Comparison of ENCODE assay signal across 9 mouse cellular contexts in genomic region chr11:32435410-32436060, GRCm38 (mm10). TPM values are rescaled to one million over a fixed set of nuclear protein-coding genes. Genes with fewer than 3 reads are reported as not detected.
A peak's percentile ranks its signal among the peaks of the same experiment; 100 is the strongest.
DNase-seq lines count a peak whose midpoint lies in the region; ATAC-seq and TF ChIP-seq lines count a peak whose summit lies in the region.
"Had no signal": no experiment of that assay in that cellular context is flagged by ENCODE, and none has a peak within 500 bp of the region (broad histone marks: within the 10 kb centered on the region; RNA-seq: fewer than 3 reads in every experiment).

No protein-coding gene starts in this region.

- TF ChIP-seq EP300 in heart, adult 2 months (IDR thresholded peaks at IDR 0.05; ENCODE audit: insufficient read depth, low read depth, low read length) = no peak

- H3K9me3 ChIP-seq in neural tube, embryonic 11.5 days (ENCODE audit: control insufficient read depth, low read length) = no peaks in the 10 kb centered on the region
- H3K9me3 ChIP-seq in kidney, embryonic 16.5 days (ENCODE audit: low read length) = 0 out of 2 replicates have a peak, but pooled peaks cover 3% of the 10 kb centered on the region
- H3K9me3 ChIP-seq: liver, embryonic 13.5 days had no signal

- no peaks in the 10 kb centered on the region for H3K4me1 ChIP-seq in neural tube, embryonic 11.5 days (ENCODE audit: control insufficient read depth, insufficient read depth, low read length)
- H3K4me1 ChIP-seq in heart, adult 2 months (ENCODE audit: control insufficient read depth, insufficient read depth, low read length) = peaks cover 2% of the 10 kb centered on the region
- H3K4me1 ChIP-seq in kidney, embryonic 16.5 days (ENCODE audit: insufficient read depth, low read length) = peaks cover 13% of the 10 kb centered on the region
- H3K4me1 ChIP-seq: liver, embryonic 13.5 days had no signal

- no peak overlapping the region for H3K4me3 ChIP-seq in neural tube, embryonic 11.5 days (ENCODE audit: low read depth, low read length)
- H3K4me3 ChIP-seq in heart, adult 2 months = no peak overlapping the region
- no peak overlapping the region for H3K4me3 ChIP-seq in kidney, embryonic 16.5 days (ENCODE audit: low read length)
- H3K4me3 ChIP-seq in myocyte = no peak overlapping the region
- H3K4me3 ChIP-seq: liver, embryonic 13.5 days had no signal

- WGBS in neural tube, embryonic 11.5 days = 59% methylated on average over 6 of the region's 6 CpGs
- 60% methylated on average over 6 of the region's 6 CpGs for WGBS in heart, adult 2 months
- WGBS in kidney, embryonic 16.5 days = 50% methylated on average over 6 of the region's 6 CpGs

- peak; percentile 48 for DNase-seq in neural tube, embryonic 11.5 days (ENCODE audit: low spot score)
- no peak for DNase-seq in neural tube, embryonic 10.5 days (ENCODE audit: extremely low spot score, low spot score)
- peak; percentile 64 to 81 for DNase-seq in heart, adult 2 months
- no peak for DNase-seq in thymus, postnatal 36 days
- no peak for DNase-seq in left cerebral cortex, adult 8-10 months (ENCODE audit: low spot score in 2 of 2)
- DNase-seq: liver, embryonic 13.5 days had no signal

- H3K36me3 ChIP-seq in neural tube, embryonic 11.5 days (ENCODE audit: control insufficient read depth, insufficient read depth, low read length) = no peaks in the 10 kb centered on the region
- H3K36me3 ChIP-seq in heart, adult 2 months (ENCODE audit: control insufficient read depth, insufficient read depth, low read length) = no peaks in the 10 kb centered on the region
- no peaks in the 10 kb centered on the region for H3K36me3 ChIP-seq in kidney, embryonic 16.5 days (ENCODE audit: insufficient read depth, low read length)
- no peaks in the 10 kb centered on the region for H3K36me3 ChIP-seq in myocyte (ENCODE audit: control insufficient read depth, insufficient read depth)
- H3K36me3 ChIP-seq: liver, embryonic 13.5 days had no signal

- no peaks in the 10 kb centered on the region for H3K27me3 ChIP-seq in neural tube, embryonic 11.5 days (ENCODE audit: control insufficient read depth, insufficient read depth, low read length)
- H3K27me3 ChIP-seq in heart, adult 2 months (ENCODE audit: control insufficient read depth, insufficient read depth, low read length) = no peaks in the 10 kb centered on the region
- no peaks in the 10 kb centered on the region for H3K27me3 ChIP-seq in kidney, embryonic 16.5 days (ENCODE audit: insufficient read depth, low read length)
- no peaks in the 10 kb centered on the region for H3K27me3 ChIP-seq in myocyte (ENCODE audit: control insufficient read depth, insufficient read depth, insufficient read length)
- H3K27me3 ChIP-seq: liver, embryonic 13.5 days had no signal

- no peak overlapping the region for H3ac ChIP-seq in myocyte (ENCODE audit: control insufficient read depth, insufficient read length)

- H3K9ac ChIP-seq in neural tube, embryonic 11.5 days (ENCODE audit: low read length) = no peak overlapping the region
- no peak overlapping the region for H3K9ac ChIP-seq in heart, adult 2 months (ENCODE audit: low read depth, low read length)
- H3K9ac ChIP-seq in kidney, embryonic 16.5 days (replicated peaks; ENCODE audit: low read length) = no peak overlapping the region
- H3K9ac ChIP-seq: liver, embryonic 13.5 days had no signal

- ATAC-seq in neural tube, embryonic 11.5 days (ENCODE audit: insufficient read depth, low FRiP score, low TSS enrichment) = no peak
- ATAC-seq in kidney, embryonic 16.5 days (ENCODE audit: low FRiP score, low TSS enrichment) = peak; percentile 95
- no peak for ATAC-seq in frontal cortex, adult (ENCODE audit: low TSS enrichment)

- no peak overlapping the region for H3K4me2 ChIP-seq in neural tube, embryonic 11.5 days (ENCODE audit: low read depth)
- no peak overlapping the region for H3K4me2 ChIP-seq in kidney, embryonic 16.5 days (replicated peaks; ENCODE audit: low read depth, low read length)
- peak overlapping the region; percentile 28 for H3K4me2 ChIP-seq in myocyte (ENCODE audit: low read depth)
- H3K4me2 ChIP-seq: liver, embryonic 13.5 days had no signal

- intact Hi-C loops in heart, adult 2 months (cut with DNase I) = no loop called here

- H3K79me2 ChIP-seq in heart, adult 2 months (replicated peaks; ENCODE audit: control insufficient read depth, insufficient read depth, low read length) = no peaks in the 10 kb centered on the region
- H3K79me2 ChIP-seq in myocyte (ENCODE audit: control insufficient read depth, insufficient read depth) = no peaks in the 10 kb centered on the region

- no peak overlapping the region for H3K27ac ChIP-seq in neural tube, embryonic 11.5 days (ENCODE audit: low read depth, low read length)
- H3K27ac ChIP-seq in heart, adult 2 months = no peak overlapping the region
- H3K27ac ChIP-seq in kidney, embryonic 16.5 days (ENCODE audit: low read length) = peak overlapping the region; percentile 78
- H3K27ac ChIP-seq: liver, embryonic 13.5 days had no signal

- TF ChIP-seq CTCF in heart, adult 2 months (IDR thresholded peaks at IDR 0.05) = no peak

- TF ChIP-seq POLR2A in heart, adult 2 months (IDR thresholded peaks at IDR 0.05; ENCODE audit: insufficient read depth, low read depth, low read length) = no peak
- no peak for TF ChIP-seq POLR2A in myocyte (IDR thresholded peaks at IDR 0.05; ENCODE audit: insufficient read length, low read depth)

TF ChIP-seq in myocyte, 11 proteins besides CTCF, POLR2A, EP300 and RAD21:
- TF ChIP-seq MYOG (IDR thresholded peaks at IDR 0.05; ENCODE audit: control insufficient read depth in 1 of 3, insufficient read depth in 1 of 3, insufficient read length in 2 of 3, low read depth in 2 of 3) (no peak), REST (IDR thresholded peaks at IDR 0.05; ENCODE audit: insufficient read depth, insufficient read length) (no peak), CEBPB (IDR thresholded peaks at IDR 0.05; ENCODE audit: insufficient read depth, poor library complexity, severe bottlenecking) (no peak), TCF12 (IDR thresholded peaks at IDR 0.05; ENCODE audit: insufficient read depth, poor library complexity, severe bottlenecking) (no peak), E2F4 (IDR thresholded peaks at IDR 0.05; ENCODE audit: insufficient read depth) (no peak), POLR2AphosphoS2 (IDR thresholded peaks at IDR 0.05; ENCODE audit: insufficient read length, low read depth) (no peak), TCF3 (IDR thresholded peaks at IDR 0.05; ENCODE audit: insufficient read length, low read depth) (no peak), USF1 (IDR thresholded peaks at IDR 0.05; ENCODE audit: low read depth) (no peak), MAX (IDR thresholded peaks at IDR 0.05; ENCODE audit: low read depth) (no peak), SRF (IDR thresholded peaks at IDR 0.05; ENCODE audit: control insufficient read depth, insufficient read length, low read depth) (no peak), MYOD1 (IDR thresholded peaks at IDR 0.05; ENCODE audit: control insufficient read depth in 1 of 3, insufficient read length in 2 of 3, low read depth in 2 of 3) (no peak)

RNA-seq across cellular contexts. Expression of gene Ubtd2, which starts 19.6 kb away (rescaled TPM):
- polyA plus RNA-seq in neural tube, embryonic 11.5 days (2014; fragmentation: Nextera tagmentation; extraction: Ambion mirVana) = 61.4 and 72.6 TPM in 2 replicates
- 1 to 10 TPM; 4.2 to 5.1 TPM for total RNA-seq in heart, adult 2 months (2021)
- polyA plus RNA-seq in heart, adult 2 months (2012; rRNA removed) = 4.5 and 6.8 TPM in 2 replicates
- 45.1 and 45.6 TPM in 2 replicates for polyA plus RNA-seq in kidney, embryonic 16.5 days (2015; fragmentation: Nextera tagmentation; extraction: Ambion mirVana)
- polyA plus RNA-seq in myocyte (2012; fragmentation: generic; extraction: Trizol) = 14.6 TPM
- total RNA-seq in left cerebral cortex, adult 8-10 months (2022) = 10 to 100 TPM; 34.5 to 39.8 (median 38.7) TPM

Comparison
In these comparisons a context has a peak if more than half of its experiments do, and no peak if none do; other contexts are left out.
1. DNase-seq: peak in neural tube, embryonic 11.5 days (single experiment) and heart, adult 2 months (2 of 2); none in neural tube, embryonic 10.5 days (single experiment), thymus, postnatal 36 days (0 of 2) and left cerebral cortex, adult 8-10 months (0 of 2).